Mouse (Mus musculus): ENCODE results near the gene H2al1j.
"Not testable (repeated sequence)": the region's sequence is repeated elsewhere in the genome, so short reads cannot be mapped to it uniquely, and the experiment has no call there.

DNA sequence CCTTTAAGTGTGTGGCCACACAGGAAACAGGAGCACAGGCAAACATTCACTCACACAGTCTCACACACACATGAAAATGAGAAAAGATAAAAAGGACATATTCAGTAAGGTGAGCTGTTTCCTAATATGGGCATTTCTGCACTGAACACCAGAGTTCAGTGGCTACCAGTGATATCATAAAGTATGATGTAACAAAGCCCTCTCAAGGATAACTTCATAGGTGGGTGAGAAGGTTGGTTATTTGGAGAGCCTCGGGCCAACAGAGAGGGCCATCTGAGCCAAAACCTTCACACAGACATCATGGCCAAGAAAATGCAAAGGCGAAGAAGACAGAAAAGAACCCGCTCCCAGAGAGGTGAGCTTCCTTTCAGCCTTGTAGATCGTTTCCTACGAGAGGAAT is 3.3 kb upstream of the H2al1j start, which contains the start of gene H2al1i:
- TF ChIP-seq HCFC1 (IDR thresholded peaks at IDR 0.05; ENCODE audit: low read depth, low read length); SIN3A (IDR thresholded peaks at IDR 0.05; ENCODE audit: low read length); CTCF (IDR thresholded peaks at IDR 0.05 in 2 of 3, conservative IDR thresholded peaks at IDR 0.05 in 1 of 3; ENCODE audit: control insufficient read depth in 1 of 3, insufficient read depth in 1 of 3, low read depth in 2 of 3, low read length in 3 of 3, poor library complexity in 1 of 3, severe bottlenecking in 1 of 3): not testable (repeated sequence)
